Mouse (Mus musculus) liver, adult 2 months (tissue): ENCODE measurements around the gene Dnajb6.

Experiments
- CTCF ChIP-seq: fragments of 200-500 bp; IDR thresholded peaks from 2 replicates; pipeline ENCODE4 v1.5.1; 2011; ENCODE audit warnings: low read depth, low read length, control low read depth
- POLR2A ChIP-seq: fragments of 200-500 bp; IDR thresholded peaks from 2 replicates; pipeline ENCODE4 v1.6.1; 2011; ENCODE audit warnings: low read length, control low read depth; ENCODE audit not compliant: insufficient read depth; ENCODE audit errors: extremely low read depth

- TF ChIP-seq CTCF = no peak
- TF ChIP-seq POLR2A = no peak
Observed at GRCm38 (mm10) chr5:29808940-29809339, 73.5 kb downstream of the Dnajb6 start.
